Mouse (Mus musculus): ENCODE measurements around the gene Grb10. TPM values are rescaled to one million over a fixed set of nuclear protein-coding genes. Genes with fewer than 3 reads are reported as not detected.

The Grb10 gene
- polyA plus RNA-seq, 1 experiment from 2014 or later: 133 TPM

- no peak overlapping the region for H3K4me3 ChIP-seq
- 85% methylated on average over 2 of the region's 2 CpGs for WGBS
- H3K27me3 ChIP-seq: no peaks in the 10 kb centered on the region
- ATAC-seq (ENCODE audit: low read depth): no peak
- no peaks in the 10 kb centered on the region for H3K36me3 ChIP-seq
- no peak overlapping the region for H3K27ac ChIP-seq (replicated peaks)
- H3K4me1 ChIP-seq (replicated peaks): no peaks in the 10 kb centered on the region
- H3K4me2 ChIP-seq: no peak overlapping the region
- no peak overlapping the region for H3K9ac ChIP-seq
- no peaks in the 10 kb centered on the region for H3K9me3 ChIP-seq
Measured at GRCm38 (mm10) chr11:11922106-11922505, 116.4 kb downstream of the Grb10 start.

GRCm38 (mm10) chr11:11907703-11908413 lies 130.6 kb downstream of the Grb10 start:
- ATAC-seq (ENCODE audit: low read depth): no peak
- WGBS: 69% methylated on average over 7 of the region's 7 CpGs

GRCm38 (mm10) chr11:11905518-11905917 lies 133.0 kb downstream of the Grb10 start:
- Histone ChIP-seq H3K9ac (no peak overlapping the region), H3K4me2 (no peak overlapping the region), H3K4me3 (no peak overlapping the region), H3K27ac (replicated peaks) (no peak overlapping the region), H3K36me3 (no peaks in the 10 kb centered on the region), H3K4me1 (replicated peaks) (no peaks in the 10 kb centered on the region), H3K27me3 (no peaks in the 10 kb centered on the region), H3K9me3 (0 out of 2 replicates have a peak, but pooled peaks cover 6% of the 10 kb centered on the region)
- no peak for ATAC-seq (ENCODE audit: low read depth)

More at GRCm38 (mm10) chr11:11907703-11908413, 130.6 kb downstream of the Grb10 start:
- Histone ChIP-seq H3K4me3 (no peak overlapping the region), H3K9ac (no peak overlapping the region), H3K4me1 (replicated peaks) (no peaks in the 10 kb centered on the region), H3K4me2 (no peak overlapping the region), H3K36me3 (no peaks in the 10 kb centered on the region), H3K27ac (replicated peaks) (no peak overlapping the region), H3K27me3 (no peaks in the 10 kb centered on the region), H3K9me3 (0 out of 2 replicates have a peak, but pooled peaks cover 6% of the 10 kb centered on the region)

GRCm38 (mm10) chr11:11904995-11905394 lies 133.5 kb downstream of the Grb10 start:
- no peak overlapping the region for H3K9ac ChIP-seq
- WGBS: 66% methylated on average over 5 of the region's 5 CpGs
- H3K4me1 ChIP-seq (replicated peaks): no peaks in the 10 kb centered on the region
- no peak overlapping the region for H3K4me2 ChIP-seq
- no peaks in the 10 kb centered on the region for H3K27me3 ChIP-seq
- ATAC-seq (ENCODE audit: low read depth): no peak
- 0 out of 2 replicates have a peak, but pooled peaks cover 6% of the 10 kb centered on the region for H3K9me3 ChIP-seq
- no peak overlapping the region for H3K27ac ChIP-seq (replicated peaks)
- H3K4me3 ChIP-seq: no peak overlapping the region
- no peaks in the 10 kb centered on the region for H3K36me3 ChIP-seq

- no peaks in the 10 kb centered on the region for H3K36me3 ChIP-seq
- H3K27me3 ChIP-seq: no peaks in the 10 kb centered on the region
- H3K27ac ChIP-seq (replicated peaks): no peak overlapping the region
- no peaks in the 10 kb centered on the region for H3K9me3 ChIP-seq
- 77% methylated on average over 5 of the region's 5 CpGs for WGBS
- no peak overlapping the region for H3K4me3 ChIP-seq
- no peak overlapping the region for H3K9ac ChIP-seq
- no peak for ATAC-seq (ENCODE audit: low read depth)
- H3K4me2 ChIP-seq: no peak overlapping the region
- no peaks in the 10 kb centered on the region for H3K4me1 ChIP-seq (replicated peaks)
Measured at GRCm38 (mm10) chr11:11901509-11901908, 137.0 kb downstream of the Grb10 start.

- Histone ChIP-seq H3K9ac (no peak overlapping the region), H3K4me1 (replicated peaks) (no peaks in the 10 kb centered on the region), H3K36me3 (no peaks in the 10 kb centered on the region), H3K4me2 (no peak overlapping the region), H3K27ac (replicated peaks) (no peak overlapping the region), H3K27me3 (no peaks in the 10 kb centered on the region), H3K9me3 (no peaks in the 10 kb centered on the region), H3K4me3 (no peak overlapping the region)
- 85% methylated on average over 3 of the region's 3 CpGs for WGBS
- no peak for ATAC-seq (ENCODE audit: low read depth)
Measured at GRCm38 (mm10) chr11:11898496-11898895, 140.0 kb downstream of the Grb10 start.

- Histone ChIP-seq H3K4me2 (no peak within 1 kb of the TSS), H3K27me3 (no peaks in the 10 kb centered on the region), H3K4me3 (no peak within 1 kb of the TSS), H3K36me3 (no peaks in the 10 kb centered on the region), H3K9ac (no peak within 1 kb of the TSS), H3K9me3 (no peaks in the 10 kb centered on the region), H3K27ac (replicated peaks) (no peak within 1 kb of the TSS), H3K4me1 (replicated peaks) (no peaks in the 10 kb centered on the region)
- 77% methylated on average over 12 of the region's 12 CpGs for whole genome bisulfite sequencing
- ATAC-seq (ENCODE audit: low read depth): no peak
Measured at GRCm38 (mm10) chr11:11897645-11898357, 140.7 kb downstream of the Grb10 start, which contains the start of gene Ddc. Ddc (minus strand) TSS chr11:11898144.

- H3K9ac ChIP-seq: no peak overlapping the region
- no peak for ATAC-seq (ENCODE audit: low read depth)
- H3K36me3 ChIP-seq: no peaks in the 10 kb centered on the region
- no peak overlapping the region for H3K4me3 ChIP-seq
- H3K27me3 ChIP-seq: no peaks in the 10 kb centered on the region
- no peak overlapping the region for H3K27ac ChIP-seq (replicated peaks)
- H3K4me2 ChIP-seq: no peak overlapping the region
- 96% methylated on average over 2 of the region's 2 CpGs for WGBS
- no peaks in the 10 kb centered on the region for H3K9me3 ChIP-seq
- peaks cover 3% of the 10 kb centered on the region; the same call in 1 of the 2 replicates for H3K4me1 ChIP-seq (replicated peaks)
Measured at GRCm38 (mm10) chr11:11895479-11895878, 143.0 kb downstream of the Grb10 start.

- ATAC-seq (ENCODE audit: low read depth): no peak
- no peak overlapping the region for H3K27ac ChIP-seq (replicated peaks)
- H3K4me3 ChIP-seq: no peak overlapping the region
- H3K9ac ChIP-seq: no peak overlapping the region
- H3K36me3 ChIP-seq: no peaks in the 10 kb centered on the region
- H3K9me3 ChIP-seq: no peaks in the 10 kb centered on the region
- no peaks in the 10 kb centered on the region for H3K27me3 ChIP-seq
- H3K4me1 ChIP-seq (replicated peaks): peaks cover 11% of the 10 kb centered on the region
- no peak overlapping the region for H3K4me2 ChIP-seq
- WGBS: 89% methylated on average over 1 of the region's 1 CpGs
Measured at GRCm38 (mm10) chr11:11893769-11894168, 144.7 kb downstream of the Grb10 start.

- Histone ChIP-seq H3K4me2 (no peak overlapping the region), H3K4me1 (replicated peaks) (peaks cover 11% of the 10 kb centered on the region), H3K27ac (replicated peaks) (no peak overlapping the region), H3K36me3 (no peaks in the 10 kb centered on the region), H3K9me3 (no peaks in the 10 kb centered on the region), H3K4me3 (no peak overlapping the region), H3K27me3 (no peaks in the 10 kb centered on the region), H3K9ac (no peak overlapping the region)
- ATAC-seq (ENCODE audit: low read depth): no peak
- WGBS: 64% methylated on average over 10 of the region's 10 CpGs
Measured at GRCm38 (mm10) chr11:11892993-11893602, 145.4 kb downstream of the Grb10 start.

- ATAC-seq (ENCODE audit: low read depth): no peak
- Histone ChIP-seq H3K36me3 (no peaks in the 10 kb centered on the region), H3K4me2 (no peak overlapping the region), H3K9me3 (no peaks in the 10 kb centered on the region), H3K27ac (replicated peaks) (no peak overlapping the region), H3K4me1 (replicated peaks) (peaks cover 11% of the 10 kb centered on the region), H3K9ac (no peak overlapping the region), H3K27me3 (no peaks in the 10 kb centered on the region), H3K4me3 (no peak overlapping the region)
Measured at GRCm38 (mm10) chr11:11891832-11892231, 146.7 kb downstream of the Grb10 start.

- H3K36me3 ChIP-seq: no peaks in the 10 kb centered on the region
- H3K27me3 ChIP-seq: no peaks in the 10 kb centered on the region
- no peaks in the 10 kb centered on the region for H3K9me3 ChIP-seq
- WGBS: 44% methylated on average over 10 of the region's 10 CpGs
- H3K27ac ChIP-seq (replicated peaks): no peak overlapping the region
- no peak overlapping the region for H3K9ac ChIP-seq
- no peak overlapping the region for H3K4me3 ChIP-seq
- H3K4me2 ChIP-seq: no peak overlapping the region
- peaks cover 18% of the 10 kb centered on the region for H3K4me1 ChIP-seq (replicated peaks)
- 0 out of 2 replicates have a peak, but pooled peaks have one; percentile 43 for ATAC-seq (ENCODE audit: low read depth)
Measured at GRCm38 (mm10) chr11:11890139-11890741, 148.2 kb downstream of the Grb10 start.

Measured in neural tube, embryonic 13.5 days (tissue).